Mouse (Mus musculus) gastrocnemius, postnatal 36 days (tissue): Measurements from ENCODE around the gene Lyrm7. TPM values are rescaled to one million over a fixed set of nuclear protein-coding genes. Genes with fewer than 3 reads are reported as not detected.
A peak's percentile ranks its signal among the peaks of the same experiment; 100 is the strongest.

Source experiments
- DNase-seq, 2 experiments: peaks; one replicate each; pipeline ENCODE4 v3.0.0; 2022
- intact Hi-C: fragments of 180-260 bp; cut with DNase I; formaldehyde crosslinking; loops from one replicate; pipeline ENCODE4 v1.15.1; 2025
- total RNA-seq, 2 experiments: library from RNA; stranded (reverse); gene quantifications; 2 replicates each; pipeline ENCODE4 v1.2.3; 2021

Lyrm7 gene
- total RNA-seq, 2 experiments from 2014 or later = 16.8 to 24.0 TPM

DNA sequence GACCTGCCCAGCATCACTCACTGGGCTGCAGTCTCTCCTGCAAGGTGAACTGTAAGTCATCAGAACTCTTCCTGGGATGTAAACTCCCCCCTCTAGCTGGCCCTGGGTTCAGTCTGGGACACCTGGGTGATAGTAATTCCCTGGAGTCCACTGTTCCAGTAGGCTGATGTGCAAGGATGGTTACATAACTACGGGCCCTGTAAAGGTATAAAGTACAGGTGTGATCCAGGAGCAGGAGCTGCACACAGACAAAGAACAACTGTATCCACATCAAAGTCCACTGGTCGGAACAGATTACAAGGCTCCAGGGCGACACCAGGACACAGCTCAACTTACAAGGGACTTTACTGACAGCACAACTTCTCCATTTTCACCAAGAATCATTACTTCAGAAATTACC is 49.7 kb downstream of the Lyrm7 start:
- intact Hi-C loops = no loop called here

DNA sequence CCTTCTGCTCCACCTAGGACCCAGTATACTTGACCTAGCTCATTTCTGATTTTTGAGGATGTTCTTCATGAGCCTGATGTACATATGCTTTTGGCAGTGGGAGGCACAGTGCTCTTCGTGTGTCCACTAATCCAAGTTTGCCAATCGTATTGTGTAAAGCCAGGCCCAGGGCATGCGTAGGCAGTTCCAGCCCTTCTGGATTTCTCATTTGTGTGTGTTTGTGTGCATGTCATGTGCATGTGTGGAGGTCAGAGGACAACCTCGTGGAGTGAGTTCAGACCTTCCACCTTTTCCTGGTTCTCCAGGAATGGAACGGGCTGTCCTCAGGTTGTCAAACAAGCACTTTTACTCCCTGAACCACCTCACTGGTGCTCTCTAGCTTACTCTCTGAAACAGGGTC is 51.1 kb downstream of the Lyrm7 start:
- no peak for DNase-seq
- intact Hi-C loops = no loop called here

More for the DNA sequence above, 49.7 kb downstream of the Lyrm7 start:
- DNase-seq = no peak

DNA sequence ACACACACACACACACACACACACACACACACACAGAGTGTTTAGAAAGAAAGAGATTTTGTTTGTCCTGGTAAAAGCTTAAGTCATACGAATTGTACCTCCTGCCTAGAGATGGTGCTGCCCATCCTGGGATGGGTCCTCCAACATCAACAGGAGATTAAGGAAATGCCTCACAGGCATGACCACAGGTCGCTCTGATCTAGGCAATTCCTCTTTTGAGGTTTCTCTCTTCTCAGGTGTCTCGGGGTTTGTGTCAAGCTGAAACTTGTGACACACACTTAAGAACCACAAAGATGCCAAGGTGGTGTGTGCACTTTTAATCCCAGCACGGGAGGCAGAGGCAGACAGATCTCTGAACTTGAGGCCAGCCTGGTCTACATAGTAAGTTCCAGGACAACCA is 52.5 kb downstream of the Lyrm7 start:
- intact Hi-C loops = no loop called here

DNA sequence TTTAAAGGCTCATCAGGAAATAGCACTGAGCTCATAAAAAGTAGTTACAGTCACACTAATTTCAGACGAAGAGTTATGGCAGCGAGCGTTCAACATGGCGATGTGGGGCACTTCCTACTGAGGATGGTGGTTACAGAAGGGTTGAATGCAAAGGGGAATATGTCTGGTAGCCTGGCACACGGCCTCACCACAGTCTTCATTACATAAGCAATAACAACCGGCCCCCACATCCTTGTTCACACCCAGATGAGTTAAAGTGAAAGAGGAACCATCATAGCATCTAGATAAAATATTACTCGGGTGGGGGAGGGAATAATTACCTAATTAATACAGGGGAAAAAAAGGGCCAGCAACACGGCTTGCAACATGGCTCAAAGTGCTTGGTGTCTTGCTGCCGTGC is 53.0 kb downstream of the Lyrm7 start:
- intact Hi-C loops = no loop called here
- no peak for DNase-seq

More for the DNA sequence above, 52.5 kb downstream of the Lyrm7 start:
- no peak for DNase-seq

DNA sequence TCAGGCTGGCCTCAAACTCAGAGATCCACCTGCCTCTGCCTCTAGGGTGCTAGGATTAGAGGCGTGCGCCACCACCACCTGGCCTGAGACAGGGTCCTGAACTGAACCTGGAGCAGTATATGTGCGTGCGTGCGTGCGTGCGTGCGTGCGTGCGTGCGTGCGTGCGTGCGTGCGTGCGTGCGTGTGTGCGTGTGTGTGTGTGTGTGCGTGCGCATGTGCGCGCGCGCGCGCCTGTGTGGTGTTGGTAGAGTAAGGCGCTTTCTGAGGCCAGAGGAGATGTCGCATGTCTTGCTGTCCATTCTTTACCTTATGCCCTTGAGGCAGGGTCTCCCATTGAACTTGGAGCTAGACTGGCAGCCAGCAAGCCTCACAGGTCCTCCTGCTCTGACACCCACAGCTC is 53.8 kb downstream of the Lyrm7 start:
- intact Hi-C loops = no loop called here
- no peak for DNase-seq

DNA sequence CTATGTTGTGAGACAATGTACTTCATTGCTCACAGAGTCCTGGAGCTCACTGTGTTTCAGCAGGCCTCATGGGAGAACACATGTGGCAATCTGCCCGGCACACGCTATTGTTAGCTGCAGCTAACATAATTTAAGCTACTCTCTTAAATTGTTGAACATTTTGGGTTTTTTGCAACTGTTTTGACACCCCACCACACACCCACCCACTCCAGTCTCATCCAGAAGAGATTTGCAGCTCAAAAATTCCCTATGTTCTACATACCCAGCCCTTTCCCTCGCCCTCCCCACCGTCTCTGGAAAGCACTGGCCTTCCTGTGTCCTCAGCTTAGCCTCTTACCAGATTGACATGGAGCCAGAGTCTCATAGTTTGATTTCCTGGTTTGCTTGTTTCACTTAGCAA is 55.5 kb downstream of the Lyrm7 start:
- peak; percentile 73 to 77 for DNase-seq
- intact Hi-C loops = no loop called here

DNA sequence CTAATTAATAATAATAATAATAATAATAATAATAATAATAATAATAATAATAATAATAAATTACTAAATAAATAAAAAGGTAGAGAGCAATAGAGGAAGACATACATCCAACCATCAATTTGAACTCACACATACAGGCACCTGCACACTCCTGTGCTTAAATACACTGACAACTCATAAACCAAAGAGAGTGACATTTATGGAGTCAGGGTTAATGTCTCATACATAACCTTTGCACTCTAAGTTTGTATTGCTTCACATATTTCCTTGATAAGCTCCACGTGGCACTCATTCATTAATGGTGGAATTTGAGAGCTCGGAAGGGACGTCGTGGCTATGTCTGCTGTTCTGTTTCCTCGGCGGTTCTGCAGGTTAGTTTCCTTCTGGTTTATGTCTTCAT is 58.1 kb downstream of the Lyrm7 start:
- no peak for DNase-seq
- intact Hi-C loops = no loop called here

DNA sequence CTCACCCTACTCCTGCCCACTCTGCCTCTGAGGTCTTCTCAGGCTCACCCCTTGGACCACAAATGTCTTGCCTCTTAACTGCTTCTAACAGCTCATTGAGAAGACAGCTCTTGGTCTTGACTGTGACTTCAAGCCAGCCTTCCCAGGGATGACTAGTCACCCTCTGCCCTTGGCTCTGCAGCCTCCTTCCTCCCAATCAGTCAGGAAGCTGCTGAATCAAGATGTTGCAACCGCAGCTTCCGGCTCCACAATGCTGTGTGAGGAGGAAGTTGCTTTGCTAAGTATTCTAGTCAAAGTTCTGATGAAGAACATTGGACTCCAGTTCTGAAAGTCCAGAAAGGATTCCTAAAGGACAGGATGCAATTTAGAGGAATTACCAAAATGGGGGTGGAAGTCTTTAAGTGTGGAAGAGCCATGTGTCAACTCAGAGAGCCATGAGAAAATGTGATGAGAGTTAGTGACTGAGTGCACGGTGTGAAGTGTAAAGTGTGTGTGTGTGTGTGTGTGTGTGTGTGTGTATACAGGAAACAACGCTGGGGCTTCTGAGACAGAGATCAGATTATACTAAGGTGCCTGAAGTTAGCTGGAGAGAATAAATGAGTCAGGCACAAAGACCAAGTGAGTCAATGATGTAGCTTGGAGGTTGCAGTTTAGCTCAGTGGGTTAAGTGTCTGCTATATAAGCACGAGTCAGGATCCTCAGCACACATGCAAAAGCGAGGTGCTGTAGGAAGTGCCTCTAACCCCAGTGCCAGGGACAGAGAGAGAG is 58.7 kb downstream of the Lyrm7 start:
- DNase-seq = peak in 1 of 2 experiments; percentile 12
- intact Hi-C loops = no loop called here

DNA sequence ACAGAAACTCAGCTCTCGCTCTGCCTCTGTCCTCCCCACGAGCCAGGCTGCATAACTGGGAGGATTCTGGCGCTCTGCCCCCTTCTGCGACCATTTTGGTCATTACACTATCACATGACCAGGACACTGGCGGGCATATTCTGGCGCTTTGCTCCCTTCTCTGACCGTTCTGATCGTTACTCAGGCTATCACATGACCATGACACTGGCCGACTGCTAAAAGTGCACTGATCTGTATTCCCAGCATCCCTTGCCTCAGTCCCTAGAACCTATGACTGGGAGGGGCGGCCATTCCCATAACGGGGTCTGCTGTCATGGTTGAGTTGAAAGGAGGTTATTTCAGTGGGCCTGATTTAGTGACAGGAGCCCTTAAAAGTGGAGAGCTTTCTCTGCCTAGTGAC is 64.2 kb downstream of the Lyrm7 start:
- intact Hi-C loops = no loop called here
- no peak for DNase-seq

DNA sequence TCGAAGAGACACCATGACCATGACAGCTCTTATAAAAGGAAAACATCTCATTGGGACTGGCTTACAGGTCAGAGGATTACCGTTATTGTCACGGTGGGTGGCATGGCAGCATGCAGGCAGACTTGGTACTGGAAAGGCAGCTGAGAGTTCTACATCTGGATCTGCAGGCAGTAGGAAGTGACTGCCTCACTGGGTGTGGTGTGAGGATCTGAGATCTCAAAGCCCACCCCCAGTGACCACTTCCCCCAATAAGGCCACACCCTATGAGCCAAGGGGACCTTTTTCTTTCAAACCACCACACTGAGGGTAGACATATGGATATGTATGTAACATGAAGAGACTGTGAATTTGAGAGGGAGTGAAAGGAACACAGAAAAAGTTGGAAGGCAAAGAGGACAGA is 66.0 kb downstream of the Lyrm7 start:
- DNase-seq = no peak
- intact Hi-C loops = no loop called here

DNA sequence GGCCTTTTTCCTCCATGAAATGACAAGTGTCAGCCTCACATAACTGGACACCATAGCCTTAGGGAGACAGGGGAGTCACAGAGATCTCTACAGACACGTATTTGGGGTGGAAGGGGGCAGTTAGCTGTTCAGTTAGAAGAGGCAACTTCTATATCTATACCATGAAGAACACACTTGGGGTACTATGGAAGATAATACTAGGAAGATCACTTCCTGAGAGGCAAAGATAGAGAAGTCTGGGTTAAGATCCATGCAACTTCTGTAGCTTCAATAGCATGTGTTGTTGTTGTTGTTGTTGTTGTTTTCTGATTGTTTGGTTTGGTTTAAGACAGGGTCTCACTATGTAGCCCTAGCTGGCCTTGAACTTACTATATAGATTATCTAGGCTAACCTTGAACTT is 67.5 kb downstream of the Lyrm7 start:
- intact Hi-C loops = no loop called here

DNA sequence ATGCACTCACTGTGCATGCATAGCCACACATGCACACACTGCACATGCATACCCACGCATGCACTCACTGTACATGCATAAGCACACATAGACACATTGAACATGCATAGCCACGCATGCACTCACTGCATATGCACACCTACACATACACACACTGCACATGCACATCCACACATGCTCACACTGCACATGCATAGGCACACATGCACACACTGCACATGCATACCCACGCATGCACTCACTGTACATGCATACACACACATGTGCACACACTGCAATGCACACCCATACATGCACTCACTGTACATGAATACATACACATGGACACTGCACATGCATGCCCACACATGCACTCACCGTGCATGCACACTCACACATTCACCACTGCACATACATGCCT is 69.3 kb downstream of the Lyrm7 start:
- intact Hi-C loops = no loop called here
- DNase-seq = no peak

More for the DNA sequence above, 67.5 kb downstream of the Lyrm7 start:
- DNase-seq = no peak

DNA sequence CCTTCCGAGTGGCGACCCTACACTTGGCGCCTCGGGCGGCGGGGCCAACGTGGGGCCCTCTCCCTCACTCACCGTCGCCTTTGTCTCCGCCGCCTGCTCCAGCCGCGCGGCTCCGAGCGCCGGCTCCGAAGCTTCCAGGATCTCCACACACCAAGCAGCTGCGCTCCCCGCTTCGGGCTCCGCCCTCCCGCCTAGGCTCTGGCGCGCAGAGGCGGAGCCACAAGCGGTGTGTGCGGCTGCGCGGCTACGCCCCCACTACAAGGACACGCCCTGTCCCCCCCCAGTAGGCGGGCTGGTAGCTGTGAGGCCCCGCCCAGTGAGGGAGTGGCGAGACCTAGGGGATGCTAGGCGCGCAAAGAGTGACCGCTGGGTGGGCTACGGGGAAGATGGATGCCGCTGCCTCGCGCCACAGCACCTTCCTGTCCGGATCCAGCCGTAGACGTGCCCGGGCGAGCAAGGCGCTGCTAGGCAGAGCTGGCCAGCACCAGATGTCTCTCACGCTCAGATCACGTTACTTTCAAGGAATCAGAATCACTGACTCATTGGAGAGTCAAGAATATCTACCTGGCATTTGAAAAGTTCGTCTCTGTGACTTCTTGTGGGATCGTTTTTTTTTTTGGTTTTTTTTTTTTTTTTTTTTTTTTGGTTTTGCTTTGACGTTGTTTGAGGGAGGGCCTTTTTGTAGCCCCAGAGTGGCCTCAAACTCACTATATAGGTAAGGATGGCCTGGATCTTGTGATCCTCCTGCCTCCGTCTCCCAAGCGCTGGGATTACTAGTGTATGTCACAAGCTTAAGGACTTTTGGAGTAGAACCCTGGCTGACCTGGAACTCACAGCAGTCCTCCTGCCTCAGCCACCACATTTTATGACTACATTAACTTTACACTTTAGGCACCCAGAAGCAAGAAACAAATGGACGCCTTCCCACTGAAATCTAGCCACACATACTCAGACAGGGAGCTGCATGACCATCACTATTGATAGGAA is 72.9 kb downstream of the Lyrm7 start, which contains the start of gene Cdc42se2:
Gene Cdc42se2 (minus strand): TSS at position 188 of the 987 bp plus-strand sequence.
- intact Hi-C loops = loop anchor here (5.0 kb wide), 1 partner anchor 75 kb away; the partner anchor contains the start of gene Lyrm7
- DNase-seq = peak; percentile 93 to 95

DNA sequence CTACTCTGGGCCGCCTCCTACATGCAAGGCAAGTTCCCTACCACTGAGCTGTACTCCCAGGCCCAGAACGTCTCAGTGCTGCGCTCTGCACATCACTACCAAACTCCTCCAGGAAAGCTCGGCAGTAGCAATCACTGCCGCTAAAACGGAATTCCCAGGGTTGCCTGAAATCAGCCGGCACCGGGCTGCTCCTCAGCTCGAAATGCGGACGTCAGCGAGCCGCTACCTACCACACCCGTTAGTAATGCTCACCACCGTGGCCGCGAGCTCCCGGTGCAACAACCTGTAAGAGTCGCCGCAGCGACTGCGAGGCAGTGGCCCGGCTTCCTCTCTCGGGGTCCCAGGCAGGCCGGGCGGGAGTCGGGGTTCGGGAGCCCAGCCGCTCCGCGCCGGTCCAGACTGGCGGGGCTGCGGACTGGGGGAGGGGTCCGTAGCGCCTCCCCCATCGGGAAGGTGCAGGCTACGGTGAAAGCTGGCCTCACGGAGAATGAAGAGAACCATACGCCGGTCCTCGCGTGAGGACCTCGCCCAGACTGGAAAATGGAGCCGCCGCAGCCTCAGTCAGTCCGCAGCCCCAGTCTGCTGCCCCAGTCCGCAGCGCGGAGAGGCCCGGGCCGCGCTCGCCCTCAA is 73.7 kb downstream of the Lyrm7 start:
- intact Hi-C loops = loop anchor here (5.0 kb wide), 1 partner anchor 75 kb away; the partner anchor contains the start of gene Lyrm7
- DNase-seq = peak; percentile 20 to 61

DNA sequence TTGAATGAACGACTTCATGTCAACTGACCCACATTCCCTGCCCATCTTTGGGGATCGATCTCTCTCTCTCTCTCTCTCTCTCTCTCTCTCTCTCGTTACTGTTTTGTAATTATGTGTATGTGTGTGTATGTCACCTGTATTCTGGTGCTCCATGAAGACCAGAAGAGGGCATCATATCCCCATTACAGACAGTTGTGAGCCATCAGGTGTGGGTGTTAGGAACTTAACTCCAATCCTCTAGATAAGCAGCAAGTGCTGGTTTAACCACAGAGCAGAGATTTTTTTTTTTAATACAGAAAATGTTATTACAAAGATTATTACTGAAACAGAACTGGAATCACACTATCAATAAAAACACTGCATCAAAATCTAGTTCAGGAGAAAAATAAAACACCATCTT is 75.2 kb downstream of the Lyrm7 start:
- intact Hi-C loops = loop anchor here (5.0 kb wide), 1 partner anchor 77 kb away; the partner anchor contains the start of gene Lyrm7
- no peak for DNase-seq

DNA sequence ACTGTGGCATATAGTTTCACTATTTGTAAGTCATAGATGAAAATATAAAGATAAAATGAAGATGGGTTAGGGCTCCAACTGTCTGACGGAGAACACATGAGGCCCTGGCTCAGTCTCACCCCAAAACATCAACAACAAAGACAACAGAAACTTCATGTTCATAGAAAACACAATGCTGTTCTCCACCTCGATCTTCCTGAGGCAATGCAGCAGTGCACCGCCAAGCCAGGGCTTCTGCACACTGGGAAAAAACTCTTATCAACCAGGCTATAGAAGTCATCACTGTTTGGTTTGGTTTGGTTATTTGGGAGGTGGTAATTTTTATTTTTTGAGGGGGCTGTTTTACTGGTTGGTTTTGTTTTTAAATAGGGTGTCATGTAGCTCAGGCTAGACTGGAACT is 76.3 kb downstream of the Lyrm7 start:
- intact Hi-C loops = loop anchor here (5.0 kb wide), 1 partner anchor 57 kb away; no protein-coding TSS in a partner anchor
- DNase-seq = no peak

DNA sequence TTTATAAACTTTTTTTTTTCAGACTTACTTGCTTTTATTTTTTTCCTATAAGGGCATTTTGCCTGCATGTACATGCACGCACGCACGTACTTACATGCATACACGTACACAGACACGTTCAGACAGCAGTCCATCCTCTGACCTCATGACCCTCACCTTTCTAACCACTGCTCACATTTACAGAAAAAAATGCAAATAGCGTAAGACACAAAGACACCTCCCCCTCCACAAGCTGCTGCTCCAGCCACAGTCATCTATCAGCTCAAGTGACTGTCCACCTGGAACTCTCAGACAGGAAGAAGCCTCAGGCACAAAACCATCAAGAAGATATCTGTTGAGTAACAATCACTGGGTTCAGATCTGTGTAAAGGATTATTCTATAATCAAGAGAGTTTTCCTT is 78.5 kb downstream of the Lyrm7 start:
- no peak for DNase-seq
- intact Hi-C loops = loop anchor here (5.0 kb wide), 1 partner anchor 55 kb away; no protein-coding TSS in a partner anchor

DNA sequence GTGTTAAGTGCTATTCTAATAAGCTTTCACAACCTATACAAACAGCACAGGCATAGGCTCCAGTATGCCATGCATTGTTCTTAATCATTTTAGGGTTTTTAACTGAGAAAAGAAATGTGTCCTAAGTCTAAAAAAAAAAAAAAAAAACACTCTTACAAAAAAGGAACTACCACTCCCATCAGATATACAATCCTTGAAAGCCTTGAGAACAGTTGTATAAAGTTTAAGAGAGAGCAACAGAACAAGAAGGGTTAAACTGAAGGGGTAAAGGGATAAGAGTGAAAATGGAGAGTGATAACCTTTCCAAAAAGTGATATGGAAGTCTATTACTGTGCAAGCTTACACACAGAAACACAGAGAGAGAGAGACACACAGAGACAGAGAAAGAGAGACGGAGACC is 80.8 kb downstream of the Lyrm7 start:
- no peak for DNase-seq
- intact Hi-C loops = loop anchor here (5.0 kb wide), 1 partner anchor 53 kb away; no protein-coding TSS in a partner anchor

DNA sequence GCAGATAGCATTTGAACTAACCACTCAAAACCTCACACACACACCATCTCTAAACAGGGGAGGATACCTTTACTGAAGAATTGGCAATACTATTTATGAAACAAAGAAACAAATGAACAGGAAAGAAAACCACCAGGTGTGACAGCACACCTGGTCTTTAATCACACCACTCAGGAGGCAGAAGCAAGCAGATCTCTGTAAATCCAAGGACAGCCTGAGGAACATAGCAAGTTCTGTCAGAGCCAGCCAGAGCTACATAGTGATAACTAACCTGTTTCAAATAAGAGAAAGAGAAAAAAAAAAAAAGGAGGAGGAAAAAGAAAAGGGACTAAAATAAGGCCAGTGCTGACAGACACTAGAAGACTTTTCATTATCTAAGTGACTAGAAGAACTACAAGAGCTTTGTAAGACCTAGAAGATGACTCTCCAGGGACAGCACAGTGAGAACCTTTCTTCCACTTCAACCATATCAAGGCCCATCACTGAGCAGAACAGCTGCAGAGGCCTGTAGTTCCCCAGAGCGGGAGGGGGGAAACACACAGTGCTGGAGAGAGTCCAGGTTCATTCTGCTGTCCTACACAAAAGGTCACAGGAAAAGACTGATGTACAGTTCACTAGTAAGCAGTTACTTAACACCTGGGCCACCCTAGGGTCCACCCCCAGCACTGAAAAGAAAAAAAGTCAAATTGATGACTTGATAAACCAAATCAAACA is 82.4 kb downstream of the Lyrm7 start:
- DNase-seq = no peak

More for the DNA sequence above, 82.4 kb downstream of the Lyrm7 start:
- intact Hi-C loops = no loop called here
